Mouse (Mus musculus): ENCODE results near the gene Mansc1. TPM values are rescaled to one million over a fixed set of nuclear protein-coding genes. Genes with fewer than 3 reads are reported as not detected.

Mansc1 gene
- polyA plus RNA-seq, 1 experiment from 2014 or later, result 9.9 TPM

- H3K4me1 ChIP-seq (ENCODE audit: insufficient read depth, low read depth, low read length), result no peaks in the 10 kb centered on the region
- no peaks in the 10 kb centered on the region for H3K9me3 ChIP-seq (ENCODE audit: low read length)
- peak; percentile 97 for DNase-seq (ENCODE audit: low spot score)
- no peak for TF ChIP-seq EP300 (IDR thresholded peaks at IDR 0.05)
- peak; percentile 81 for TF ChIP-seq CTCF (IDR thresholded peaks at IDR 0.05)
- H3K27ac ChIP-seq (ENCODE audit: low read length), result peak overlapping the region; percentile 76; the same call in 1 of the 2 replicates
- peak overlapping the region; percentile 57 for H3K4me3 ChIP-seq (ENCODE audit: low read depth, low read length)
- peak overlapping the region; percentile 50 for H3K9ac ChIP-seq (replicated peaks; ENCODE audit: low read depth)
- H3K4me2 ChIP-seq (replicated peaks; ENCODE audit: low read depth, low read length), result peak overlapping the region; percentile 73
- peak; percentile 99 for ATAC-seq
- no peaks in the 10 kb centered on the region for H3K27me3 ChIP-seq (replicated peaks; ENCODE audit: insufficient read depth, low read length)
- H3K36me3 ChIP-seq (ENCODE audit: insufficient read depth, low read length), result no peaks in the 10 kb centered on the region
- WGBS, result 3% methylated on average over 50 of the region's 65 CpGs
Observed at GRCm38 (mm10) chr6:134640485-134641475, 8.5 kb upstream of the Mansc1 start.

DNA sequence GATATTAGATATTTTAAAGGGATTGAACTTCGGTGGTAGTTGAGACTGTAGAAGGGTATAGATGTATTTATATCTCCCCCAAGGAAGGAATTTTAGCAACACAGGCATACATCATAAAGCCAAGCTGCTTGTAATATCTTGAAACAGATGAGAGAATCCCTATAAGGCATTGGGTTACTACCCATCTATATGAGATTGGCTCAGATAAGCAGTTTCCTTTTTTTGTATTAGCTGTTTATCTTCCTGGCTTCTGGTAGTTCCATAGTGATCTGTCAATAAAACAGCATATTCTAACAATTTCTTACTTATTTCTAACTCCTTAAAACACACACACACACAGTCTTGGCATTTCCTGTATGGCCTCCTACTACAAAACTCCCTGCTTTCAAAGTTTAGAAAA, 7.6 kb upstream of the Mansc1 start:
- no peaks in the 10 kb centered on the region for H3K27me3 ChIP-seq (replicated peaks; ENCODE audit: insufficient read depth, low read length)
- H3K27ac ChIP-seq (ENCODE audit: low read length), result no peak overlapping the region
- ATAC-seq (no peak), DNase-seq (ENCODE audit: low spot score) (no peak)
- H3K36me3 ChIP-seq (ENCODE audit: insufficient read depth, low read length), result no peaks in the 10 kb centered on the region
- no peak overlapping the region for H3K9ac ChIP-seq (replicated peaks; ENCODE audit: low read depth)
- no peaks in the 10 kb centered on the region for H3K9me3 ChIP-seq (ENCODE audit: low read length)
- no peak overlapping the region for H3K4me2 ChIP-seq (replicated peaks; ENCODE audit: low read depth, low read length)
- no peaks in the 10 kb centered on the region for H3K4me1 ChIP-seq (ENCODE audit: insufficient read depth, low read depth, low read length)
- no peak overlapping the region for H3K4me3 ChIP-seq (ENCODE audit: low read depth, low read length)
- 100% methylated on average over 1 of the region's 1 CpGs for WGBS
- TF ChIP-seq CTCF (IDR thresholded peaks at IDR 0.05) (no peak), EP300 (IDR thresholded peaks at IDR 0.05) (no peak)

GRCm38 (mm10) chr6:134639210-134639609, 6.9 kb upstream of the Mansc1 start, which contains the start of gene Borcs5:
Gene Borcs5, plus strand, starts transcription at chr6:134639510.
- no peak within 1 kb of the TSS for H3K4me3 ChIP-seq (ENCODE audit: low read depth, low read length)
- H3K27me3 ChIP-seq (replicated peaks; ENCODE audit: insufficient read depth, low read length), result no peaks in the 10 kb centered on the region
- no peaks in the 10 kb centered on the region for H3K36me3 ChIP-seq (ENCODE audit: insufficient read depth, low read length)
- H3K4me2 ChIP-seq (replicated peaks; ENCODE audit: low read depth, low read length), result no peak within 1 kb of the TSS
- ATAC-seq (no peak), DNase-seq (ENCODE audit: low spot score) (no peak)
- H3K9ac ChIP-seq (replicated peaks; ENCODE audit: low read depth), result no peak within 1 kb of the TSS
- no peaks in the 10 kb centered on the region for H3K9me3 ChIP-seq (ENCODE audit: low read length)
- WGBS, result 89% methylated on average over 3 of the region's 3 CpGs
- no peak within 1 kb of the TSS for H3K27ac ChIP-seq (ENCODE audit: low read length)
- TF ChIP-seq EP300 (IDR thresholded peaks at IDR 0.05) (no peak), CTCF (IDR thresholded peaks at IDR 0.05) (no peak)
- H3K4me1 ChIP-seq (ENCODE audit: insufficient read depth, low read depth, low read length), result no peaks in the 10 kb centered on the region

- Histone ChIP-seq H3K36me3 (ENCODE audit: insufficient read depth, low read length) (no peaks in the 10 kb centered on the region), H3K4me2 (replicated peaks; ENCODE audit: low read depth, low read length) (no peak overlapping the region), H3K9me3 (ENCODE audit: low read length) (no peaks in the 10 kb centered on the region), H3K4me3 (ENCODE audit: low read depth, low read length) (no peak overlapping the region), H3K27me3 (replicated peaks; ENCODE audit: insufficient read depth, low read length) (no peaks in the 10 kb centered on the region), H3K9ac (replicated peaks; ENCODE audit: low read depth) (no peak overlapping the region), H3K4me1 (ENCODE audit: insufficient read depth, low read depth, low read length) (no peaks in the 10 kb centered on the region), H3K27ac (ENCODE audit: low read length) (no peak overlapping the region)
- TF ChIP-seq EP300 (IDR thresholded peaks at IDR 0.05) (no peak), CTCF (IDR thresholded peaks at IDR 0.05) (no peak; the same call in 1 of the 2 replicates)
- DNase-seq (ENCODE audit: low spot score) (no peak), ATAC-seq (no peak)
- 61% methylated on average over 4 of the region's 4 CpGs for WGBS
Observed at GRCm38 (mm10) chr6:134636476-134636875, 4.2 kb upstream of the Mansc1 start.

GRCm38 (mm10) chr6:134633553-134633952, 1.3 kb upstream of the Mansc1 start:
- 70% methylated on average over 8 of the region's 8 CpGs for WGBS
- TF ChIP-seq EP300 (IDR thresholded peaks at IDR 0.05) (no peak), CTCF (IDR thresholded peaks at IDR 0.05) (no peak)
- Histone ChIP-seq H3K9me3 (ENCODE audit: low read length) (no peaks in the 10 kb centered on the region), H3K4me1 (ENCODE audit: insufficient read depth, low read depth, low read length) (no peaks in the 10 kb centered on the region), H3K27ac (ENCODE audit: low read length) (no peak overlapping the region), H3K4me3 (ENCODE audit: low read depth, low read length) (no peak overlapping the region), H3K36me3 (ENCODE audit: insufficient read depth, low read length) (no peaks in the 10 kb centered on the region), H3K27me3 (replicated peaks; ENCODE audit: insufficient read depth, low read length) (no peaks in the 10 kb centered on the region), H3K4me2 (replicated peaks; ENCODE audit: low read depth, low read length) (no peak overlapping the region), H3K9ac (replicated peaks; ENCODE audit: low read depth) (no peak overlapping the region)
- 0 out of 2 replicates have a peak, but pooled peaks have one; percentile 13 for ATAC-seq
- DNase-seq (ENCODE audit: low spot score), result peak; percentile 34

DNA sequence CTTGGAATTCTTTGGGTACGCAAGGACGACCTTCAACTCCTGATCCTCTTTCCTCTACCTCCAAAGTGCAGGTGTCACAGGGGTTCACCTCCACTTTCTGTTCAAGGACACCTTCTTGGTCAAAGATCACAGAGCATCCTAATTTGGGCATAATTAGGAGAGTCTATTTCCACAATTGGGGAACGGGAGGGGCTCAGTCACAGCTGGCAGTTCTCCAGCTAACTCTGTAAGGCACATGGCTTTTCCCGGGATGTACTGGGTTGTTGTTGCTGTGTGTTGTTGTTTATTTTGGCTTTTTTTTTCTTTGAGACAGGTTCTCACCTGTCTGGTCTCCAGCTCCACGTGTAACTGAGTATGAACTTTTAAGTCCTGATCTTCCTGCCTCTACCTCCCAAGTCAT, 468 bp upstream of the Mansc1 start:
- DNase-seq (ENCODE audit: low spot score) (no peak), ATAC-seq (no peak)
- no peaks in the 10 kb centered on the region for H3K36me3 ChIP-seq (ENCODE audit: insufficient read depth, low read length)
- TF ChIP-seq CTCF (IDR thresholded peaks at IDR 0.05), result no peak
- TF ChIP-seq EP300 (IDR thresholded peaks at IDR 0.05), result no peak
- H3K27ac ChIP-seq (ENCODE audit: low read length), result no peak overlapping the region
- WGBS, result 27% methylated on average over 5 of the region's 5 CpGs
- H3K4me2 ChIP-seq (replicated peaks; ENCODE audit: low read depth, low read length), result peak overlapping the region; percentile 90
- H3K4me3 ChIP-seq (ENCODE audit: low read depth, low read length), result peak overlapping the region; percentile 58
- no peak overlapping the region for H3K9ac ChIP-seq (replicated peaks; ENCODE audit: low read depth)
- H3K4me1 ChIP-seq (ENCODE audit: insufficient read depth, low read depth, low read length), result no peaks in the 10 kb centered on the region
- H3K9me3 ChIP-seq (ENCODE audit: low read length), result no peaks in the 10 kb centered on the region
- no peaks in the 10 kb centered on the region for H3K27me3 ChIP-seq (replicated peaks; ENCODE audit: insufficient read depth, low read length)
